10 mouse cellular contexts compared by ENCODE assay signal in the genomic region with DNA sequence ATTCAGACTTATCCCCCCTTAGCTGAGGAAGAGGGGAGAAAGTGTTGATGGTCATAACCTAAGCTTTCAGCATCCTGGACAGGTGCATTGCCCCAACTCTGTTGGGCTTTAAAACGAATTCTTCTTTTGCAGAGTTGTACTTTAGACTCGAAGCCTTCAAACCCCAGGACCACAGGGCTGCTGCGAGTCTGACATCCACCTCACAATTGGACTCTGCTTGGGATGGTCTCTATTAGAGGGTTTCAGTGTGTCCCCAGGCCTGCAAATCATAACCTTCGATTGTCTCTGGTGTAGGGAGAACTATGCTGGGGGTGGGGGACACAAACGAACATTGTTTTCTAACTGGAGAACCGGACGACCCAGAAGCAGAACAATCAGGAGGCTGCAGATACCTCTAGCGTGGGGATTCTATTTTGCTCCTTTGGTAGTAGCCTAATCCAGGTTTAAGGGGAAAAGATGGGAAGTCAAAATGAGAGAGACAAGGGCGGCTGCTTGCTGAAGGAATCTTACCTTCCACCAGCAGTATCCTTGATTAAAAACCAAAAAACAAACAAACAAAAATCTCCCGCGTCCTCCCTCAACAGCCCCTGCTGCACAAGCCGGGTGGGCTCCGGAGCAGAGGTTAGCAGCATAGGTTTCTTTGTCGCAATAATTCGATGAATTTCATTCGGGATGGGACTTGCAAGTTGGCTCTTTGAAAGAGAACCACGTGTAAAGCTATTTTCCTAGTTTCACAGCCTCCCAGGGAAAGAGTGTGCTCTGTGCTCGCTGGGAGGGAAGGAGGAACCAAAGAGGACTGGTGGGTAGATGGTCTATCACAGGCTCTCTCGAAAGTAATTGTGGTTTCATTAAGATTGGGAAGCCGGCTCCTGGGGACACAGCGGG. TPM values are rescaled to one million over a fixed set of nuclear protein-coding genes. Genes with fewer than 3 reads are reported as not detected.
DNase-seq lines count a peak whose midpoint lies in the region; ATAC-seq and TF ChIP-seq lines count a peak whose summit lies in the region.
"Had no signal": no experiment of that assay in that cellular context is flagged by ENCODE, and none has a peak within 500 bp of the region (broad histone marks: within the 10 kb centered on the region; RNA-seq: fewer than 3 reads in every experiment).

No protein-coding gene starts in this region.

- no peak overlapping the region for H3K9ac ChIP-seq in forebrain, embryonic 14.5 days (ENCODE audit: low read length)
- H3K9ac ChIP-seq in forebrain, embryonic 13.5 days: no peak overlapping the region
- H3K9ac ChIP-seq in midbrain, embryonic 16.5 days (ENCODE audit: low read depth, low read length): no peak overlapping the region
- no peak overlapping the region for H3K9ac ChIP-seq in intestine, postnatal 0 days (ENCODE audit: low read depth, low read length)
- peak overlapping the region; percentile 69 for H3K9ac ChIP-seq in stomach, embryonic 15.5 days

- H3K4me3 ChIP-seq in forebrain, embryonic 14.5 days (ENCODE audit: low read depth, low read length): peak overlapping the region; percentile 22
- no peak overlapping the region for H3K4me3 ChIP-seq in forebrain, embryonic 13.5 days
- no peak overlapping the region; the same call in 1 of the 2 replicates for H3K4me3 ChIP-seq in midbrain, embryonic 10.5 days
- no peak overlapping the region for H3K4me3 ChIP-seq in midbrain, embryonic 16.5 days (ENCODE audit: low read depth, low read length)
- H3K4me3 ChIP-seq in intestine, postnatal 0 days (ENCODE audit: low read depth, low read length): peak overlapping the region; percentile 42
- peak overlapping the region; percentile 55 for H3K4me3 ChIP-seq in stomach, embryonic 15.5 days (replicated peaks)

- no peak for TF ChIP-seq CTCF in intestine, postnatal 0 days (IDR thresholded peaks at IDR 0.05; ENCODE audit: low read depth)

- under 1% methylated on average over 21 of the region's 21 CpGs for WGBS in forebrain, embryonic 14.5 days
- 1% methylated on average over 21 of the region's 21 CpGs for WGBS in forebrain, embryonic 13.5 days
- under 1% methylated on average over 21 of the region's 21 CpGs for WGBS in midbrain, embryonic 10.5 days
- WGBS in midbrain, embryonic 16.5 days: 2% methylated on average over 21 of the region's 21 CpGs
- 11% methylated on average over 21 of the region's 21 CpGs for WGBS in intestine, postnatal 0 days
- 5% methylated on average over 21 of the region's 21 CpGs for WGBS in stomach, embryonic 15.5 days

- no peak for ATAC-seq in forebrain, embryonic 14.5 days
- ATAC-seq in forebrain, embryonic 13.5 days: no peak
- no peak for ATAC-seq in midbrain, embryonic 16.5 days
- no peak for ATAC-seq in intestine, postnatal 0 days
- ATAC-seq in stomach, embryonic 15.5 days (ENCODE audit: insufficient read depth, low FRiP score, low read depth): no peak
- ATAC-seq in cerebellum, adult (ENCODE audit: insufficient number of reproducible peaks, low FRiP score, low TSS enrichment): no peak

- no peaks in the 10 kb centered on the region for H3K36me3 ChIP-seq in forebrain, embryonic 14.5 days (ENCODE audit: control insufficient read depth, insufficient read depth, low read length)
- H3K36me3 ChIP-seq in forebrain, embryonic 13.5 days (ENCODE audit: poor library complexity, severe bottlenecking): no peaks in the 10 kb centered on the region
- H3K36me3 ChIP-seq in midbrain, embryonic 10.5 days: no peaks in the 10 kb centered on the region
- H3K36me3 ChIP-seq in midbrain, embryonic 16.5 days (ENCODE audit: control insufficient read depth, insufficient read depth, low read length): no peaks in the 10 kb centered on the region
- no peaks in the 10 kb centered on the region for H3K36me3 ChIP-seq in intestine, postnatal 0 days (ENCODE audit: control insufficient read depth, insufficient read depth)
- no peaks in the 10 kb centered on the region for H3K36me3 ChIP-seq in stomach, embryonic 15.5 days

- 0 out of 2 replicates have a peak, but pooled peaks cover 4% of the 10 kb centered on the region for H3K4me1 ChIP-seq in forebrain, embryonic 14.5 days (ENCODE audit: control insufficient read depth, insufficient read depth, low read length)
- peaks cover 16% of the 10 kb centered on the region; the same call in 1 of the 2 replicates for H3K4me1 ChIP-seq in forebrain, embryonic 13.5 days
- peaks cover 24% of the 10 kb centered on the region for H3K4me1 ChIP-seq in midbrain, embryonic 10.5 days
- H3K4me1 ChIP-seq in midbrain, embryonic 16.5 days (ENCODE audit: control insufficient read depth, insufficient read depth, low read length): peaks cover 10% of the 10 kb centered on the region; the same call in 1 of the 2 replicates
- no peaks in the 10 kb centered on the region for H3K4me1 ChIP-seq in intestine, postnatal 0 days (replicated peaks; ENCODE audit: control insufficient read depth, insufficient read depth, low read length)
- peaks cover 12% of the 10 kb centered on the region for H3K4me1 ChIP-seq in stomach, embryonic 15.5 days

- H3K9me3 ChIP-seq in forebrain, embryonic 14.5 days (replicated peaks; ENCODE audit: control insufficient read depth, low read length): no peaks in the 10 kb centered on the region
- H3K9me3 ChIP-seq in forebrain, embryonic 13.5 days (replicated peaks): no peaks in the 10 kb centered on the region
- H3K9me3 ChIP-seq in midbrain, embryonic 10.5 days (replicated peaks): no peaks in the 10 kb centered on the region
- no peaks in the 10 kb centered on the region for H3K9me3 ChIP-seq in midbrain, embryonic 16.5 days (replicated peaks; ENCODE audit: control insufficient read depth, low read length, poor library complexity, severe bottlenecking)
- H3K9me3 ChIP-seq in intestine, postnatal 0 days (ENCODE audit: control insufficient read depth): no peaks in the 10 kb centered on the region
- H3K9me3 ChIP-seq in stomach, embryonic 15.5 days: no peaks in the 10 kb centered on the region

- H3K27ac ChIP-seq in forebrain, embryonic 14.5 days (ENCODE audit: low read depth, low read length): no peak overlapping the region
- H3K27ac ChIP-seq in forebrain, embryonic 13.5 days: no peak overlapping the region
- H3K27ac ChIP-seq in midbrain, embryonic 10.5 days (replicated peaks): no peak overlapping the region
- no peak overlapping the region for H3K27ac ChIP-seq in midbrain, embryonic 16.5 days (ENCODE audit: low read length)
- H3K27ac ChIP-seq in intestine, postnatal 0 days (ENCODE audit: low read depth, low read length): no peak overlapping the region
- H3K27ac ChIP-seq in stomach, embryonic 15.5 days: peak overlapping the region; percentile 79; the same call in 1 of the 2 replicates
- H3K27ac ChIP-seq: left cerebral cortex, adult 2 months had no signal

- H3K27me3 ChIP-seq in forebrain, embryonic 14.5 days (replicated peaks; ENCODE audit: control insufficient read depth, insufficient read depth, low read length): peaks cover 89% of the 10 kb centered on the region
- H3K27me3 ChIP-seq in forebrain, embryonic 13.5 days: peaks cover 100% of the 10 kb centered on the region
- peaks cover 100% of the 10 kb centered on the region for H3K27me3 ChIP-seq in midbrain, embryonic 10.5 days (ENCODE audit: low read depth, poor library complexity, severe bottlenecking)
- H3K27me3 ChIP-seq in midbrain, embryonic 16.5 days (ENCODE audit: control insufficient read depth, insufficient read depth, low read depth, low read length): peaks cover 70% of the 10 kb centered on the region
- peaks cover 95% of the 10 kb centered on the region for H3K27me3 ChIP-seq in intestine, postnatal 0 days (replicated peaks; ENCODE audit: control insufficient read depth, insufficient read depth, low read length)
- H3K27me3 ChIP-seq in stomach, embryonic 15.5 days (replicated peaks): peaks cover 46% of the 10 kb centered on the region

- no peak overlapping the region for H3K4me2 ChIP-seq in forebrain, embryonic 14.5 days (ENCODE audit: low read length)
- H3K4me2 ChIP-seq in forebrain, embryonic 13.5 days: no peak overlapping the region
- no peak overlapping the region for H3K4me2 ChIP-seq in midbrain, embryonic 16.5 days (ENCODE audit: low read length)
- 0 out of 2 replicates have a peak overlapping the region, but pooled peaks have one; percentile 63 for H3K4me2 ChIP-seq in intestine, postnatal 0 days (replicated peaks; ENCODE audit: low read depth)
- peak overlapping the region; percentile 67 for H3K4me2 ChIP-seq in stomach, embryonic 15.5 days

- DNase-seq in forebrain, embryonic 14.5 days (ENCODE audit: low spot score): no peak
- peak; percentile 45 for DNase-seq in midbrain, embryonic 10.5 days (ENCODE audit: low spot score)
- no peak for DNase-seq in adrenal gland, postnatal 4 days (ENCODE audit: low spot score in 2 of 2)
- DNase-seq: B cell, adult 2 months had no signal

RNA-seq across cellular contexts. Expression of a gene that starts 5.5 kb away (rescaled TPM):
- 5.4 and 8.7 TPM in 2 replicates for polyA plus RNA-seq in forebrain, embryonic 14.5 days (2014; fragmentation: Nextera tagmentation; extraction: Ambion mirVana)
- 3.6 and 3.8 TPM in 2 replicates for polyA plus RNA-seq in forebrain, embryonic 13.5 days (2015; fragmentation: Nextera tagmentation; extraction: Ambion mirVana)
- 5.4 and 13.1 TPM in 2 replicates for polyA plus RNA-seq in midbrain, embryonic 10.5 days (2016; fragmentation: Nextera tagmentation; extraction: Ambion mirVana)
- 5.8 and 7.8 TPM in 2 replicates for polyA plus RNA-seq in midbrain, embryonic 16.5 days (2015; fragmentation: Nextera tagmentation; extraction: Ambion mirVana)
- polyA plus RNA-seq in intestine, postnatal 0 days (2015; fragmentation: Nextera tagmentation; extraction: Ambion mirVana): 20.1 and 25.0 TPM in 2 replicates
- 45.5 and 47.2 TPM in 2 replicates for polyA plus RNA-seq in stomach, embryonic 15.5 days (2015; fragmentation: Nextera tagmentation; extraction: Ambion mirVana)
- 1 to 10 TPM; 8.4 to 10.0 TPM for total RNA-seq in adrenal gland, postnatal 4 days (2021)

Comparison
In these comparisons a context has a peak if more than half of its experiments do, and no peak if none do; other contexts are left out.
1. H3K4me3 ChIP-seq: peak in forebrain, embryonic 14.5 days (single experiment), intestine, postnatal 0 days (single experiment) and stomach, embryonic 15.5 days (single experiment); none in forebrain, embryonic 13.5 days (single experiment), midbrain, embryonic 10.5 days (single experiment) and midbrain, embryonic 16.5 days (single experiment).
2. H3K4me2 ChIP-seq: peak in intestine, postnatal 0 days (single experiment) and stomach, embryonic 15.5 days (single experiment); none in forebrain, embryonic 14.5 days (single experiment), forebrain, embryonic 13.5 days (single experiment) and midbrain, embryonic 16.5 days (single experiment).